Mouse (Mus musculus): ENCODE data around the gene Gpt2.

GRCm38 (mm10) chr8:85565186-85565585 is 72.8 kb downstream of the Gpt2 start:
- TF ChIP-seq CTCF (IDR thresholded peaks at IDR 0.05), result no peak
- TF ChIP-seq EP300 (IDR thresholded peaks at IDR 0.05), result no peak

Data from lung, postnatal 0 days (tissue).